Mouse (Mus musculus) CD4-positive helper T cell, adult 2 months (primary cell): ENCODE results near the gene Micall2.
"Not testable (repeated sequence)": the region's sequence is repeated elsewhere in the genome, so short reads cannot be mapped to it uniquely, and the experiment has no call there.

ENCODE experiments used
- DNase-seq: peaks from one replicate; pipeline ENCODE4 v3.0.0-alpha.2; 2012; ENCODE audit warnings: low read depth, missing footprints, low spot score

Micall2 gene

GRCm38 (mm10) chr5:139735677-139736503, at the start of gene Micall2:
Gene Micall2 (minus strand): TSS chr5:139736336.
- peak; percentile 93 for DNase-seq

GRCm38 (mm10) chr5:139781406-139781805, 45.3 kb upstream of the Micall2 start:
- no peak for DNase-seq

GRCm38 (mm10) chr5:139776966-139777365, 40.8 kb upstream of the Micall2 start:
- DNase-seq = no peak

- peak; percentile 94 for DNase-seq
Measured at GRCm38 (mm10) chr5:139775216-139775926, 39.2 kb upstream of the Micall2 start, which contains the start of gene Ints1. Gene Ints1 (minus strand): TSS chr5:139775674.

- DNase-seq = no peak
Measured at GRCm38 (mm10) chr5:139768216-139768615, 32.1 kb upstream of the Micall2 start.

- no peak for DNase-seq
Measured at GRCm38 (mm10) chr5:139764296-139764695, 28.2 kb upstream of the Micall2 start.

- DNase-seq = no peak
Measured at GRCm38 (mm10) chr5:139758096-139758495, 22.0 kb upstream of the Micall2 start.

- DNase-seq = no peak
Measured at GRCm38 (mm10) chr5:139756586-139756985, 20.4 kb upstream of the Micall2 start.

- no peak for DNase-seq
Measured at GRCm38 (mm10) chr5:139756135-139756534, 20.0 kb upstream of the Micall2 start.

GRCm38 (mm10) chr5:139754753-139755152, 18.6 kb upstream of the Micall2 start:
- DNase-seq = peak; percentile 34

GRCm38 (mm10) chr5:139750535-139750934, 14.4 kb upstream of the Micall2 start:
- peak; percentile 51 for DNase-seq

GRCm38 (mm10) chr5:139749413-139750125, 13.4 kb upstream of the Micall2 start:
- no peak for DNase-seq

- DNase-seq = peak; percentile 49
Measured at GRCm38 (mm10) chr5:139745771-139746170, 9.6 kb upstream of the Micall2 start.

- not testable (repeated sequence) for DNase-seq
Measured at GRCm38 (mm10) chr5:139742640-139743039, 6.5 kb upstream of the Micall2 start.

GRCm38 (mm10) chr5:139738592-139739315, 2.6 kb upstream of the Micall2 start:
- no peak for DNase-seq

GRCm38 (mm10) chr5:139737841-139738591, 1.9 kb upstream of the Micall2 start:
- no peak for DNase-seq

GRCm38 (mm10) chr5:139736504-139736940, 386 bp upstream of the Micall2 start:
- no peak for DNase-seq

- DNase-seq = no peak
Measured at GRCm38 (mm10) chr5:139734746-139735145, 1.4 kb downstream of the Micall2 start.

GRCm38 (mm10) chr5:139734016-139734415, 2.1 kb downstream of the Micall2 start:
- no peak for DNase-seq

- DNase-seq = no peak
Measured at GRCm38 (mm10) chr5:139732634-139733107, 3.5 kb downstream of the Micall2 start.
